Mouse (Mus musculus) ES-E14 (cell line): ENCODE results near the gene Tuba1b. TPM values are rescaled to one million over a fixed set of nuclear protein-coding genes. Genes with fewer than 3 reads are reported as not detected.

Experiments
- DNase-seq: peaks from one replicate; pipeline ENCODE4 v3.0.0-alpha.2; 2013; ENCODE audit warnings: low read depth, low spot score
- H3K27ac ChIP-seq: 2 replicates; pipeline ENCODE4 v1.5.1; 2012; ENCODE audit warnings: low read depth, mild to moderate bottlenecking, low read length, moderate library complexity, mixed read lengths; ENCODE audit not compliant: poor library complexity, insufficient read depth, severe bottlenecking
- H3K36me3 ChIP-seq: 2 replicates; pipeline ENCODE4 v1.6.1; 2012; ENCODE audit warnings: mild to moderate bottlenecking, low read length, moderate library complexity, mixed read lengths; ENCODE audit not compliant: control insufficient read depth, poor library complexity, insufficient read depth, severe bottlenecking
- H3K4me1 ChIP-seq, 2 experiments: fragments of 150-350 bp in 1 of 2; sonication (generic) in 1 of 2; 2 replicates each; pipeline ENCODE4 v1.6.1; 2012; ENCODE audit warnings: low read length in 2 of 2, mild to moderate bottlenecking in 1 of 2, mixed read lengths in 1 of 2; ENCODE audit not compliant: control insufficient read depth in 2 of 2, insufficient read depth in 2 of 2, poor library complexity in 1 of 2
- H3K4me3 ChIP-seq, 2 experiments: fragments of 150-350 bp in 1 of 2; sonication (generic) in 1 of 2; 2 replicates each; pipeline ENCODE4 v1.5.1; 2012; ENCODE audit warnings: low read length in 2 of 2, low read depth in 1 of 2, mild to moderate bottlenecking in 1 of 2, mixed read lengths in 1 of 2; ENCODE audit not compliant: insufficient read depth in 1 of 2, poor library complexity in 1 of 2, severe bottlenecking in 1 of 2
- H3K9ac ChIP-seq: 2 replicates; pipeline ENCODE4 v1.6.1; 2012; ENCODE audit warnings: low read depth, mild to moderate bottlenecking, low read length, mixed read lengths; ENCODE audit not compliant: poor library complexity, insufficient read depth, severe bottlenecking
- H3K9me3 ChIP-seq: fragments of 150-350 bp; sonication (generic); 2 replicates; pipeline ENCODE4 v1.6.1; 2012; ENCODE audit warnings: low read depth, mild to moderate bottlenecking, low read length; ENCODE audit not compliant: control insufficient read depth, insufficient read depth
- CHD2 ChIP-seq: IDR thresholded peaks from 2 replicates; pipeline ENCODE4 v1.6.1; 2014; ENCODE audit warnings: mild to moderate bottlenecking, low read depth, low read length, inconsistent platforms
- HCFC1 ChIP-seq: IDR thresholded peaks from 2 replicates; pipeline ENCODE4 v1.6.1; 2012; ENCODE audit warnings: low read length, inconsistent platforms, borderline replicate concordance; ENCODE audit not compliant: insufficient read depth
- MAFK ChIP-seq: IDR thresholded peaks from 2 replicates; pipeline ENCODE4 v1.6.1; 2014; ENCODE audit warnings: mild to moderate bottlenecking, low read depth, low read length, inconsistent platforms; ENCODE audit not compliant: insufficient read depth
- ZC3H11A ChIP-seq: IDR thresholded peaks from 2 replicates; pipeline ENCODE4 v1.6.1; 2012; ENCODE audit warnings: low read depth, mild to moderate bottlenecking, inconsistent platforms, low read length, borderline replicate concordance
- ZNF384 ChIP-seq: IDR thresholded peaks from 2 replicates; pipeline ENCODE4 v1.6.1; 2012; ENCODE audit warnings: low read depth, low read length, inconsistent platforms
- in situ Hi-C, 2 experiments: fragments of 600-800 bp; cut with MboI; formaldehyde crosslinking; loops; one replicate each; pipeline ENCODE4 v1.15.1; 2025; ENCODE audit warnings: low sequenced_read_pairs in 2 of 2, inconsistent platforms in 1 of 2; ENCODE audit not compliant: unreplicated experiment in 2 of 2
- total RNA-seq: library from RNA; depleted of rRNA; stranded (reverse); fragments of 300-350 nt; gene quantifications from 2 replicates; pipeline ENCODE4 v1.2.3, GENCODE M21; 2012

The Tuba1b gene
- total RNA-seq, 1 experiment = 1,539 TPM

DNA sequence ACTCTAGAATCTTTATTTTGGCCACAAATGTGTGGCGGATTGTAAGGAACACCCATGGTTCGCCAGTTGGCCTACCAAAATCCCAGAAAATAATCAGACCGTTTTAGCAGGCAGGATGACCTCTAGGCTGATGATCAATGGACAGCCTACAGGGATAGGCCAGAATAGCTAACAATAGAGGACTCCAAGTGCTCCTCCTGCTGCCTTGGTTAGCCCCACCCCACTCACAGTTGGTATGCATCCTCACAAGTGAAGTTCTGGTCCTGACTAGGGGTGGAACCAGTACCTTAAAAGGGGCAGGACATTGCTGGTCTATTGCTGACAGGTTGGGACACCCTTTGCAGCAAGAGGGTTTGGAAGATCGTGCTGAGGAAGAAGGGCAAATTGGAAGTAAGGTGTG is 41.3 kb downstream of the Tuba1b start:
- H3K9ac ChIP-seq = no peak overlapping the region
- H3K27ac ChIP-seq = no peak overlapping the region
- TF ChIP-seq MAFK (no peak), HCFC1 (no peak), ZC3H11A (no peak), CHD2 (no peak), ZNF384 (no peak)
- H3K36me3 ChIP-seq = no peaks in the 10 kb centered on the region
- no peaks in the 10 kb centered on the region for H3K9me3 ChIP-seq
- H3K4me1 ChIP-seq = peaks cover 5 to 10% of the 10 kb centered on the region in 2 experiments; a peak in 3 of 4 replicates
- DNase-seq = no peak
- in situ Hi-C loops = no loop called here
- no peak overlapping the region for H3K4me3 ChIP-seq

- H3K27ac ChIP-seq = no peak overlapping the region
- DNase-seq = no peak
- peaks cover 5 to 8% of the 10 kb centered on the region in 2 experiments; a peak in 3 of 4 replicates for H3K4me1 ChIP-seq
- in situ Hi-C loops = no loop called here
- H3K4me3 ChIP-seq = no peak overlapping the region
- H3K36me3 ChIP-seq = no peaks in the 10 kb centered on the region
- no peaks in the 10 kb centered on the region for H3K9me3 ChIP-seq
- TF ChIP-seq MAFK (no peak), HCFC1 (no peak), ZNF384 (no peak), CHD2 (no peak), ZC3H11A (no peak)
- no peak overlapping the region for H3K9ac ChIP-seq
These were observed 42.3 kb downstream of the Tuba1b start for GRCm38 (mm10) chr15:98891907-98892606.

- Histone ChIP-seq H3K27ac (peak overlapping the region; percentile 52; the same call in 1 of the 2 replicates), H3K4me3 (peak overlapping the region; percentile 62 to 69), H3K36me3 (no peaks in the 10 kb centered on the region), H3K9ac (peak overlapping the region; percentile 57), H3K9me3 (no peaks in the 10 kb centered on the region), H3K4me1 (peaks cover 5 to 8% of the 10 kb centered on the region in 2 experiments; a peak in 3 of 4 replicates)
- DNase-seq = peak; percentile 82
- TF ChIP-seq ZC3H11A (no peak), HCFC1 (no peak), MAFK (no peak), ZNF384 (no peak), CHD2 (no peak)
- in situ Hi-C loops = no loop called here
These were observed 43.1 kb downstream of the Tuba1b start for GRCm38 (mm10) chr15:98891198-98891742.

DNA sequence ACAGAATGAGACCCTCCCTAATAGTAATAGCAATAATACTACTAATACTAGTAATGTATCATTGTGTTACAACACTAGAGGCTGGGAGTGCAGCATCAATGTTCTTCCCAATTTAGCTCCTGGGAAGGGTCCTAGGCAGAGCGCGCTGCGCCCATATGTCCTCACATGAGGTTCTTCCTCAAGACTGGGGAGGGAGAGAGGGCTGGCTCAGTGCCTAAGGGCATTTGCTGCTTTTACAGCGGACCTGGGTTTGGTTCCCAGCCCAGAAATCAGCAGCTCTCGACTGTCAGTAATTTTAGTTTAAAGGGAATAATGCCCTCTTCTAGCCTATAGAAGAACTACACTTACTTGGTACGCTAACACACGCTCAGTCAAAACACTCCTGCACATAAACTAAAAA is 46.8 kb downstream of the Tuba1b start:
- TF ChIP-seq CHD2 (no peak), ZC3H11A (no peak), MAFK (no peak), ZNF384 (no peak), HCFC1 (no peak)
- in situ Hi-C loops = no loop called here
- H3K27ac ChIP-seq = no peak overlapping the region
- no peaks in the 10 kb centered on the region for H3K36me3 ChIP-seq
- H3K9ac ChIP-seq = no peak overlapping the region
- no peak for DNase-seq
- no peaks in the 10 kb centered on the region for H3K9me3 ChIP-seq
- H3K4me1 ChIP-seq = peaks cover 2 to 3% of the 10 kb centered on the region in 2 experiments; a peak in 1 of 4 replicates
- H3K4me3 ChIP-seq = no peak overlapping the region
